Mouse (Mus musculus): ENCODE measurements at regions not wholly inside any gene's neighbourhood (a gene's known extent, or its start where the extent isn't known, plus 50 kb on each side); places are given as distances from the start of the nearest gene placed in this dataset.

GRCm38 (mm10) chr16:71780945-71781344, 527.2 kb upstream of the Robo1 start:
- TF ChIP-seq CTCF (IDR thresholded peaks at IDR 0.05; ENCODE audit: low read depth) (no peak), EP300 (IDR thresholded peaks at IDR 0.05; ENCODE audit: low read depth) (no peak)
